Mouse (Mus musculus) myocyte (in vitro differentiated cells): Measurements from ENCODE around the gene Fcrl1. TPM values are rescaled to one million over a fixed set of nuclear protein-coding genes. Genes with fewer than 3 reads are reported as not detected.

Experiments used
- H3K27me3 ChIP-seq: one replicate; pipeline ENCODE4 v1.6.1; 2011; ENCODE audit not compliant: control insufficient read depth, insufficient read depth, insufficient read length
- H3K36me3 ChIP-seq: one replicate; pipeline ENCODE4 v1.6.1; 2011; ENCODE audit not compliant: control insufficient read depth, insufficient read depth
- H3K4me2 ChIP-seq: one replicate; pipeline ENCODE4 v1.6.1; 2011; ENCODE audit warnings: low read depth, control low read depth
- H3K4me3 ChIP-seq: one replicate; pipeline ENCODE4 v1.5.1; 2011; ENCODE audit warnings: mild to moderate bottlenecking, control low read depth, moderate library complexity
- H3K79me2 ChIP-seq: one replicate; pipeline ENCODE4 v1.6.1; 2011; ENCODE audit not compliant: control insufficient read depth, insufficient read depth
- H3ac ChIP-seq: one replicate; pipeline ENCODE4 v1.6.1; 2011; ENCODE audit not compliant: control insufficient read depth, insufficient read length
- CEBPB ChIP-seq: IDR thresholded peaks from 2 replicates; pipeline ENCODE4 v1.6.1; 2011; ENCODE audit warnings: mild to moderate bottlenecking, moderate library complexity; ENCODE audit not compliant: poor library complexity, insufficient read depth, severe bottlenecking
- E2F4 ChIP-seq: IDR thresholded peaks from one replicate; pipeline ENCODE4 v1.6.1; 2011; ENCODE audit warnings: mild to moderate bottlenecking, control low read depth, moderate library complexity; ENCODE audit not compliant: insufficient read depth
- MAX ChIP-seq: IDR thresholded peaks from one replicate; pipeline ENCODE4 v1.6.1; 2011; ENCODE audit warnings: low read depth, mild to moderate bottlenecking, control low read depth
- MYOD1 ChIP-seq, 3 experiments: IDR thresholded peaks; one replicate each; pipeline ENCODE4 v1.6.1; 2011; ENCODE audit warnings: control low read depth in 2 of 3, low read depth in 2 of 3, mild to moderate bottlenecking in 2 of 3, moderate library complexity in 1 of 3; ENCODE audit not compliant: insufficient read length in 2 of 3, control insufficient read depth in 1 of 3
- MYOG ChIP-seq, 3 experiments: IDR thresholded peaks; one replicate each; pipeline ENCODE4 v1.6.1; 2011; ENCODE audit warnings: control low read depth in 2 of 3, low read depth in 2 of 3, mild to moderate bottlenecking in 2 of 3; ENCODE audit not compliant: insufficient read length in 2 of 3, control insufficient read depth in 1 of 3, insufficient read depth in 1 of 3
- POLR2A ChIP-seq: IDR thresholded peaks from one replicate; pipeline ENCODE4 v1.6.1; 2011; ENCODE audit warnings: low read depth, mild to moderate bottlenecking, control low read depth, moderate library complexity; ENCODE audit not compliant: insufficient read length
- POLR2AphosphoS2 ChIP-seq: IDR thresholded peaks from one replicate; pipeline ENCODE4 v1.6.1; 2011; ENCODE audit warnings: low read depth, control low read depth; ENCODE audit not compliant: insufficient read length
- REST ChIP-seq: IDR thresholded peaks from one replicate; pipeline ENCODE4 v1.6.1; 2011; ENCODE audit warnings: mild to moderate bottlenecking, control low read depth, moderate library complexity; ENCODE audit not compliant: insufficient read depth, insufficient read length
- SRF ChIP-seq: IDR thresholded peaks from one replicate; pipeline ENCODE4 v1.6.1; 2011; ENCODE audit warnings: low read depth; ENCODE audit not compliant: control insufficient read depth, insufficient read length
- TCF12 ChIP-seq: IDR thresholded peaks from one replicate; pipeline ENCODE4 v1.6.1; 2011; ENCODE audit warnings: mild to moderate bottlenecking, control low read depth; ENCODE audit not compliant: poor library complexity, insufficient read depth, severe bottlenecking
- TCF3 ChIP-seq: IDR thresholded peaks from one replicate; pipeline ENCODE4 v1.6.1; 2011; ENCODE audit warnings: low read depth, control low read depth; ENCODE audit not compliant: insufficient read length
- USF1 ChIP-seq: IDR thresholded peaks from one replicate; pipeline ENCODE4 v1.6.1; 2011; ENCODE audit warnings: low read depth, mild to moderate bottlenecking, control low read depth, moderate library complexity
- polyA plus RNA-seq: library from polyadenylated mRNA; unstranded; fragments of >200 nt; fragmentation: generic; extraction: Trizol; gene quantifications from one replicate; pipeline ENCODE4 v1.2.1, GENCODE M21; 2012; ENCODE audit warnings: missing spikeins

Gene Fcrl1
- polyA plus RNA-seq, 1 experiment: not detected

- no peak within 1 kb of the TSS for H3K4me3 ChIP-seq
- H3K36me3 ChIP-seq: no peaks in the 10 kb centered on the region
- H3K79me2 ChIP-seq: no peaks in the 10 kb centered on the region
- TF ChIP-seq MAX (no peak), USF1 (no peak), SRF (no peak), POLR2AphosphoS2 (no peak), E2F4 (no peak), MYOG (IDR thresholded peaks at IDR 0.05; ENCODE audit: control insufficient read depth in 1 of 3, insufficient read depth in 1 of 3, insufficient read length in 2 of 3, low read depth in 2 of 3) (no peak), REST (no peak), CEBPB (no peak), TCF3 (no peak), MYOD1 (IDR thresholded peaks at IDR 0.05; ENCODE audit: control insufficient read depth in 1 of 3, insufficient read length in 2 of 3, low read depth in 2 of 3) (no peak), TCF12 (no peak), POLR2A (no peak)
- H3ac ChIP-seq: no peak within 1 kb of the TSS
- H3K27me3 ChIP-seq: peaks cover 4% of the 10 kb centered on the region
- no peak within 1 kb of the TSS for H3K4me2 ChIP-seq
Observed at GRCm38 (mm10) chr3:87435479-87435878, 59.3 kb downstream of the Fcrl1 start, which contains the start of gene Fcrl5. TSS of gene Fcrl5 (plus strand) at chr3:87435773.

GRCm38 (mm10) chr3:87440586-87440985 lies 64.4 kb downstream of the Fcrl1 start:
- H3K36me3 ChIP-seq: no peaks in the 10 kb centered on the region
- H3ac ChIP-seq: no peak overlapping the region
- no peak overlapping the region for H3K4me3 ChIP-seq
- H3K79me2 ChIP-seq: no peaks in the 10 kb centered on the region
- TF ChIP-seq TCF12: no peak
- H3K4me2 ChIP-seq: no peak overlapping the region
- H3K27me3 ChIP-seq: peaks cover 3% of the 10 kb centered on the region

- no peaks in the 10 kb centered on the region for H3K27me3 ChIP-seq
- H3ac ChIP-seq: no peak overlapping the region
- H3K79me2 ChIP-seq: no peaks in the 10 kb centered on the region
- H3K4me3 ChIP-seq: no peak overlapping the region
- no peak overlapping the region for H3K4me2 ChIP-seq
- no peaks in the 10 kb centered on the region for H3K36me3 ChIP-seq
- no peak for TF ChIP-seq REST
- TF ChIP-seq MYOG (IDR thresholded peaks at IDR 0.05; ENCODE audit: control insufficient read depth in 1 of 3, insufficient read depth in 1 of 3, insufficient read length in 2 of 3, low read depth in 2 of 3): no peak
- no peak for TF ChIP-seq USF1
- TF ChIP-seq CEBPB: no peak
Observed at GRCm38 (mm10) chr3:87443968-87444367, 67.8 kb downstream of the Fcrl1 start.

Other genes starting within 250 kb of the Fcrl1 start
- 20.7 TPM for gene Kirrel, start 201.6 kb upstream of the Fcrl1 start, polyA plus RNA-seq
- gene Fcrls, start 112.6 kb upstream of the Fcrl1 start, polyA plus RNA-seq: not detected
- not detected for gene Cd5l, start 18.5 kb upstream of the Fcrl1 start, polyA plus RNA-seq
- gene Fcrl5, start 59.4 kb downstream of the Fcrl1 start, polyA plus RNA-seq: not detected
- 4.6 TPM for gene Etv3, start 149.0 kb downstream of the Fcrl1 start, polyA plus RNA-seq
- gene Arhgef11, start 241.2 kb downstream of the Fcrl1 start, polyA plus RNA-seq: 6.1 TPM